Mouse (Mus musculus): ENCODE data around the gene Faf2.

The Faf2 gene

GRCm38 (mm10) chr13:54710866-54711265, 89.3 kb downstream of the Faf2 start:
- no peak for DNase-seq (ENCODE audit: inconsistent ontology term)

Measured in Muller cell, postnatal 12 days (primary cell).